Comparison of ENCODE assay signal across 10 mouse cellular contexts in genomic region chr12:108511009-108511408, GRCm38 (mm10). TPM values are rescaled to one million over a fixed set of nuclear protein-coding genes. Genes with fewer than 3 reads are reported as not detected.
DNase-seq lines count a peak whose midpoint lies in the region; ATAC-seq and TF ChIP-seq lines count a peak whose summit lies in the region.
"Had no signal": no experiment of that assay in that cellular context is flagged by ENCODE, and none has a peak within 500 bp of the region (broad histone marks: within the 10 kb centered on the region; RNA-seq: fewer than 3 reads in every experiment).

No protein-coding gene starts in this region.

- no peak for TF ChIP-seq POLR2A in cortical plate, adult 2 months (IDR thresholded peaks at IDR 0.05; ENCODE audit: extremely low read depth, insufficient read depth, low read length)

- DNase-seq in cerebellum, adult 18-20 months, result peak; percentile 31 to 46
- peak; percentile 53 for DNase-seq in layer of hippocampus, adult 11-12 months (ENCODE audit: low spot score)
- DNase-seq in layer of hippocampus, postnatal 36 days, result no peak
- DNase-seq in lung, postnatal 10 days, result peak; percentile 53
- no peak for DNase-seq in adrenal gland, adult 8-10 months
- no peak for DNase-seq in spleen, adult 12 weeks (ENCODE audit: low spot score)
- DNase-seq: liver, embryonic 13.5 days had no signal

- H3K27ac ChIP-seq in cortical plate, adult 2 months (ENCODE audit: insufficient read depth, low read length), result no peak overlapping the region
- H3K27ac ChIP-seq: embryonic facial prominence, embryonic 15.5 days; liver, embryonic 13.5 days had no signal

- no peak overlapping the region for H3K4me3 ChIP-seq in cortical plate, adult 2 months (ENCODE audit: insufficient read depth, low read length)
- H3K4me3 ChIP-seq: embryonic facial prominence, embryonic 15.5 days; liver, embryonic 13.5 days had no signal

- no peak for ATAC-seq in cerebellum, adult (ENCODE audit: insufficient number of reproducible peaks, low FRiP score, low TSS enrichment)

- H3K4me1 ChIP-seq in cortical plate, adult 2 months (ENCODE audit: control insufficient read depth, insufficient read depth, low read length), result no peaks in the 10 kb centered on the region; the same call in 1 of the 2 replicates
- H3K4me1 ChIP-seq: embryonic facial prominence, embryonic 15.5 days; liver, embryonic 13.5 days had no signal

- TF ChIP-seq CTCF in cortical plate, adult 2 months (IDR thresholded peaks at IDR 0.05; ENCODE audit: extremely low read depth, insufficient read depth, low read length), result 0 out of 2 replicates have a peak, but pooled peaks have one; percentile 5

RNA-seq across cellular contexts. Expression of gene Evl, which starts 43.5 kb away (rescaled TPM):
- total RNA-seq in layer of hippocampus, postnatal 36 days (2021), result 100 to 1,000 TPM; 191 TPM
- 178 and 187 TPM in 2 replicates for polyA plus RNA-seq in cortical plate, adult 2 months (2012; rRNA removed)
- 10 to 100 TPM; 45.4 to 65.2 (median 50.3) TPM for total RNA-seq in adrenal gland, adult 8-10 months (2022)

Comparison
In these comparisons a context has a peak if more than half of its experiments do, and no peak if none do; other contexts are left out.
1. DNase-seq: peak in cerebellum, adult 18-20 months (2 of 2), layer of hippocampus, adult 11-12 months (single experiment) and lung, postnatal 10 days (single experiment); none in layer of hippocampus, postnatal 36 days (0 of 2), adrenal gland, adult 8-10 months (single experiment) and spleen, adult 12 weeks (single experiment).